In genomic region chr13:37946734-37947133, GRCm38 (mm10) we compare ENCODE assay signal across 8 mouse cellular contexts. TPM values are rescaled to one million over a fixed set of nuclear protein-coding genes. Genes with fewer than 3 reads are reported as not detected.
DNase-seq lines count a peak whose midpoint lies in the region; ATAC-seq and TF ChIP-seq lines count a peak whose summit lies in the region.

No protein-coding gene starts in this region.

- no peak overlapping the region for H3K9ac ChIP-seq in hindbrain, embryonic 12.5 days

- H3K36me3 ChIP-seq in G1E (replicated peaks) = peaks cover 96% of the 10 kb centered on the region
- H3K36me3 ChIP-seq in hindbrain, embryonic 12.5 days = peaks cover 7% of the 10 kb centered on the region

- peak; percentile 72 for TF ChIP-seq CTCF in G1E (IDR thresholded peaks at IDR 0.05; ENCODE audit: low read depth, low read length)

- peak; percentile 49 for ATAC-seq in G1E (ENCODE audit: extremely low read depth, insufficient number of reproducible peaks, low FRiP score, poor library complexity, severe bottlenecking)
- ATAC-seq in hindbrain, embryonic 12.5 days (ENCODE audit: low FRiP score) = peak; percentile 42; the same call in 1 of the 2 replicates

- H3K4me2 ChIP-seq in hindbrain, embryonic 12.5 days (replicated peaks) = no peak overlapping the region

- no peaks in the 10 kb centered on the region for H3K27me3 ChIP-seq in G1E (ENCODE audit: insufficient read depth, low read length)
- H3K27me3 ChIP-seq in hindbrain, embryonic 12.5 days = no peaks in the 10 kb centered on the region

- peak; percentile 68 for DNase-seq in G1E (ENCODE audit: low spot score)
- DNase-seq in cerebellum, adult 8-10 months = peak; percentile 59
- peak; percentile 74 to 79 for DNase-seq in frontal cortex, postnatal 25 days (ENCODE audit: low spot score in 2 of 2)
- peak; percentile 58 to 72 for DNase-seq in layer of hippocampus, postnatal 14 days (ENCODE audit: low spot score in 2 of 2)
- peak; percentile 81 for DNase-seq in lung, postnatal 25 days (ENCODE audit: low spot score)
- peak; percentile 93 for DNase-seq in retina, embryonic 14.5 days (ENCODE audit: low spot score)
- DNase-seq in thymus, postnatal 4 days = peak; percentile 91

- no peak overlapping the region for H3K27ac ChIP-seq in hindbrain, embryonic 12.5 days

- H3K9me3 ChIP-seq in G1E (replicated peaks) = no peaks in the 10 kb centered on the region
- H3K9me3 ChIP-seq in hindbrain, embryonic 12.5 days (replicated peaks) = no peaks in the 10 kb centered on the region

- WGBS in hindbrain, embryonic 12.5 days = 21% methylated on average over 6 of the region's 6 CpGs

- peaks cover 29% of the 10 kb centered on the region for H3K4me1 ChIP-seq in G1E (ENCODE audit: insufficient read depth, low read depth, low read length)
- no peaks in the 10 kb centered on the region; the same call in 1 of the 2 replicates for H3K4me1 ChIP-seq in hindbrain, embryonic 12.5 days

- H3K4me3 ChIP-seq in G1E (ENCODE audit: low read depth, low read length) = no peak overlapping the region
- H3K4me3 ChIP-seq in hindbrain, embryonic 12.5 days = no peak overlapping the region

RNA-seq across cellular contexts. Expression of gene Ssr1, which starts 47.3 kb away (rescaled TPM):
- total RNA-seq in G1E (2014; fragmentation: Nextera tagmentation) = 95.6 and 101 TPM in 2 replicates
- total RNA-seq in G1E (2017) = 66.2 and 78.1 TPM in 2 replicates
- 59.2 and 72.3 TPM in 2 replicates for polyA plus RNA-seq in G1E (2012)
- 101 and 118 TPM in 2 replicates for polyA plus RNA-seq in hindbrain, embryonic 12.5 days (2016; fragmentation: Nextera tagmentation; extraction: Ambion mirVana)
- total RNA-seq in layer of hippocampus, postnatal 14 days (2021) = 10 to 100 TPM; 81.9 to 82.1 TPM
